Mouse (Mus musculus): ENCODE data around the gene Utrn. TPM values are rescaled to one million over a fixed set of nuclear protein-coding genes. Genes with fewer than 3 reads are reported as not detected.

Utrn gene
- polyA plus RNA-seq, 1 experiment from 2014 or later, result 67.9 TPM

- Histone ChIP-seq H3K27ac (ENCODE audit: low read depth) (no peak overlapping the region), H3K4me2 (no peak overlapping the region), H3K9me3 (ENCODE audit: low read depth, low read length) (no peaks in the 10 kb centered on the region), H3K36me3 (ENCODE audit: insufficient read depth) (no peaks in the 10 kb centered on the region), H3K9ac (no peak overlapping the region), H3K4me1 (ENCODE audit: insufficient read depth) (no peaks in the 10 kb centered on the region), H3K27me3 (ENCODE audit: insufficient read depth, low read length) (no peaks in the 10 kb centered on the region), H3K4me3 (ENCODE audit: low read depth, low read length) (no peak overlapping the region)
- DNase-seq (peak; percentile 71), ATAC-seq (ENCODE audit: insufficient read depth) (no peak)
- no peak for TF ChIP-seq CTCF (IDR thresholded peaks at IDR 0.05; ENCODE audit: low read depth)
- WGBS, result 47% methylated on average over 5 of the region's 5 CpGs
Measured at GRCm38 (mm10) chr10:12757943-12758701, 111.0 kb downstream of the Utrn start.

GRCm38 (mm10) chr10:12756692-12757091 lies 112.5 kb downstream of the Utrn start:
- WGBS, result 92% methylated on average over 4 of the region's 4 CpGs
- TF ChIP-seq CTCF (IDR thresholded peaks at IDR 0.05; ENCODE audit: low read depth), result no peak
- no peaks in the 10 kb centered on the region for H3K4me1 ChIP-seq (ENCODE audit: insufficient read depth)
- DNase-seq (no peak), ATAC-seq (ENCODE audit: insufficient read depth) (no peak)
- H3K4me2 ChIP-seq, result no peak overlapping the region
- H3K9me3 ChIP-seq (ENCODE audit: low read depth, low read length), result no peaks in the 10 kb centered on the region
- no peaks in the 10 kb centered on the region for H3K27me3 ChIP-seq (ENCODE audit: insufficient read depth, low read length)
- no peak overlapping the region for H3K27ac ChIP-seq (ENCODE audit: low read depth)
- no peak overlapping the region for H3K9ac ChIP-seq
- H3K4me3 ChIP-seq (ENCODE audit: low read depth, low read length), result no peak overlapping the region
- H3K36me3 ChIP-seq (ENCODE audit: insufficient read depth), result no peaks in the 10 kb centered on the region

GRCm38 (mm10) chr10:12754911-12755310 lies 114.3 kb downstream of the Utrn start:
- ATAC-seq (ENCODE audit: insufficient read depth) (no peak), DNase-seq (no peak)
- Histone ChIP-seq H3K4me1 (ENCODE audit: insufficient read depth) (no peaks in the 10 kb centered on the region), H3K27me3 (ENCODE audit: insufficient read depth, low read length) (no peaks in the 10 kb centered on the region), H3K27ac (ENCODE audit: low read depth) (no peak overlapping the region), H3K36me3 (ENCODE audit: insufficient read depth) (0 out of 2 replicates have a peak, but pooled peaks cover 3% of the 10 kb centered on the region), H3K4me2 (no peak overlapping the region), H3K9me3 (ENCODE audit: low read depth, low read length) (no peaks in the 10 kb centered on the region), H3K9ac (no peak overlapping the region), H3K4me3 (ENCODE audit: low read depth, low read length) (no peak overlapping the region)
- no peak for TF ChIP-seq CTCF (IDR thresholded peaks at IDR 0.05; ENCODE audit: low read depth)
- 92% methylated on average over 2 of the region's 2 CpGs for WGBS

GRCm38 (mm10) chr10:12754166-12754565 lies 115.0 kb downstream of the Utrn start:
- ATAC-seq (ENCODE audit: insufficient read depth) (no peak), DNase-seq (no peak)
- Histone ChIP-seq H3K36me3 (ENCODE audit: insufficient read depth) (0 out of 2 replicates have a peak, but pooled peaks cover 7% of the 10 kb centered on the region), H3K4me1 (ENCODE audit: insufficient read depth) (no peaks in the 10 kb centered on the region), H3K4me3 (ENCODE audit: low read depth, low read length) (no peak overlapping the region), H3K27me3 (ENCODE audit: insufficient read depth, low read length) (no peaks in the 10 kb centered on the region), H3K4me2 (no peak overlapping the region), H3K9ac (no peak overlapping the region), H3K27ac (ENCODE audit: low read depth) (no peak overlapping the region), H3K9me3 (ENCODE audit: low read depth, low read length) (no peaks in the 10 kb centered on the region)
- WGBS, result 88% methylated on average over 6 of the region's 6 CpGs
- no peak for TF ChIP-seq CTCF (IDR thresholded peaks at IDR 0.05; ENCODE audit: low read depth)

- H3K36me3 ChIP-seq (ENCODE audit: insufficient read depth), result peaks cover 26% of the 10 kb centered on the region
- WGBS, result 87% methylated on average over 9 of the region's 9 CpGs
- no peak overlapping the region for H3K4me3 ChIP-seq (ENCODE audit: low read depth, low read length)
- H3K9ac ChIP-seq, result no peak overlapping the region
- DNase-seq, result no peak
- TF ChIP-seq CTCF (IDR thresholded peaks at IDR 0.05; ENCODE audit: low read depth), result no peak
- no peaks in the 10 kb centered on the region for H3K9me3 ChIP-seq (ENCODE audit: low read depth, low read length)
- H3K27ac ChIP-seq (ENCODE audit: low read depth), result no peak overlapping the region
- ATAC-seq (ENCODE audit: insufficient read depth), result no peak
- no peaks in the 10 kb centered on the region for H3K27me3 ChIP-seq (ENCODE audit: insufficient read depth, low read length)
- H3K4me1 ChIP-seq (ENCODE audit: insufficient read depth), result no peaks in the 10 kb centered on the region
- no peak overlapping the region for H3K4me2 ChIP-seq
Measured at GRCm38 (mm10) chr10:12743717-12744116, 125.4 kb downstream of the Utrn start.

GRCm38 (mm10) chr10:12739302-12739987 lies 129.7 kb downstream of the Utrn start:
- Histone ChIP-seq H3K9ac (no peak overlapping the region), H3K27ac (ENCODE audit: low read depth) (no peak overlapping the region), H3K4me2 (no peak overlapping the region), H3K9me3 (ENCODE audit: low read depth, low read length) (no peaks in the 10 kb centered on the region), H3K4me3 (ENCODE audit: low read depth, low read length) (no peak overlapping the region), H3K4me1 (ENCODE audit: insufficient read depth) (no peaks in the 10 kb centered on the region), H3K36me3 (ENCODE audit: insufficient read depth) (peaks cover 37% of the 10 kb centered on the region), H3K27me3 (ENCODE audit: insufficient read depth, low read length) (no peaks in the 10 kb centered on the region)
- no peak for TF ChIP-seq CTCF (IDR thresholded peaks at IDR 0.05; ENCODE audit: low read depth)
- WGBS, result 80% methylated on average over 13 of the region's 13 CpGs
- DNase-seq (peak; percentile 26), ATAC-seq (ENCODE audit: insufficient read depth) (no peak)

GRCm38 (mm10) chr10:12737926-12738325 lies 131.2 kb downstream of the Utrn start:
- Histone ChIP-seq H3K27ac (ENCODE audit: low read depth) (no peak overlapping the region), H3K9ac (no peak overlapping the region), H3K36me3 (ENCODE audit: insufficient read depth) (peaks cover 37% of the 10 kb centered on the region), H3K4me3 (ENCODE audit: low read depth, low read length) (no peak overlapping the region), H3K4me1 (ENCODE audit: insufficient read depth) (no peaks in the 10 kb centered on the region), H3K27me3 (ENCODE audit: insufficient read depth, low read length) (no peaks in the 10 kb centered on the region), H3K9me3 (ENCODE audit: low read depth, low read length) (no peaks in the 10 kb centered on the region), H3K4me2 (no peak overlapping the region)
- ATAC-seq (ENCODE audit: insufficient read depth) (0 out of 2 replicates have a peak, but pooled peaks have one; percentile 52), DNase-seq (no peak)
- no peak for TF ChIP-seq CTCF (IDR thresholded peaks at IDR 0.05; ENCODE audit: low read depth)
- 81% methylated on average over 9 of the region's 9 CpGs for WGBS
